Mouse (Mus musculus): Measurements from ENCODE around the gene Csde1.

- TF ChIP-seq CTCF (IDR thresholded peaks at IDR 0.05; ENCODE audit: low read depth) (no peak), EP300 (IDR thresholded peaks at IDR 0.05; ENCODE audit: low read depth) (no peak)
Observed at GRCm38 (mm10) chr3:103017350-103017749, 2.9 kb upstream of the Csde1 start.
